Comparison of ENCODE assay signal across 9 mouse cellular contexts in genomic region chr15:98737881-98738280, GRCm38 (mm10). TPM values are rescaled to one million over a fixed set of nuclear protein-coding genes. Genes with fewer than 3 reads are reported as not detected.
DNase-seq lines count a peak whose midpoint lies in the region; ATAC-seq and TF ChIP-seq lines count a peak whose summit lies in the region.
"Had no signal": no experiment of that assay in that cellular context is flagged by ENCODE, and none has a peak within 500 bp of the region (broad histone marks: within the 10 kb centered on the region; RNA-seq: fewer than 3 reads in every experiment).

No protein-coding gene starts in this region.

- H3K4me2 ChIP-seq in lung, embryonic 15.5 days = no peak overlapping the region
- H3K4me2 ChIP-seq: limb, embryonic 13.5 days had no signal

- intact Hi-C loops in left cerebral cortex, adult 2 months (cut with DNase I) = no loop called here

- peaks cover 56% of the 10 kb centered on the region for H3K36me3 ChIP-seq in lung, embryonic 15.5 days

- ATAC-seq in cerebellum, adult (ENCODE audit: insufficient number of reproducible peaks, low FRiP score, low TSS enrichment) = no peak
- no peak for ATAC-seq in lung, embryonic 15.5 days (ENCODE audit: borderline replicate concordance, extremely low read depth, low FRiP score, low TSS enrichment)
- no peak for ATAC-seq in granulocyte monocyte progenitor cell, adult 5-6 weeks (replicated peaks; ENCODE audit: poor library complexity, severe bottlenecking)

- H3K9me3 ChIP-seq in lung, embryonic 15.5 days = no peaks in the 10 kb centered on the region
- H3K9me3 ChIP-seq: limb, embryonic 13.5 days had no signal

- H3K27me3 ChIP-seq in cerebellum, adult 2 months (ENCODE audit: control insufficient read depth, insufficient read depth, low read length) = no peaks in the 10 kb centered on the region
- no peaks in the 10 kb centered on the region for H3K27me3 ChIP-seq in lung, embryonic 15.5 days
- H3K27me3 ChIP-seq: limb, embryonic 13.5 days had no signal

- H3K9ac ChIP-seq in lung, embryonic 15.5 days = no peak overlapping the region
- H3K9ac ChIP-seq: limb, embryonic 13.5 days had no signal

- no peaks in the 10 kb centered on the region for H3K4me1 ChIP-seq in cerebellum, adult 2 months (ENCODE audit: control insufficient read depth, insufficient read depth, low read length)
- 0 out of 2 replicates have a peak, but pooled peaks cover 7% of the 10 kb centered on the region for H3K4me1 ChIP-seq in lung, embryonic 15.5 days

- H3K27ac ChIP-seq in cerebellum, adult 2 months (ENCODE audit: insufficient read depth, low read length) = no peak overlapping the region
- no peak overlapping the region for H3K27ac ChIP-seq in left cerebral cortex, adult 2 months
- 0 out of 2 replicates have a peak overlapping the region, but pooled peaks have one; percentile 21 for H3K27ac ChIP-seq in lung, embryonic 15.5 days
- H3K27ac ChIP-seq: limb, embryonic 13.5 days had no signal

- peak; percentile 34; the same call in 1 of the 2 replicates for TF ChIP-seq CTCF in cerebellum, adult 2 months (IDR thresholded peaks at IDR 0.05; ENCODE audit: borderline replicate concordance, insufficient read depth, low read depth, low read length)
- TF ChIP-seq CTCF in left cerebral cortex, adult 2 months (IDR thresholded peaks at IDR 0.05) = peak; percentile 73

- H3K4me3 ChIP-seq in cerebellum, adult 2 months (replicated peaks; ENCODE audit: insufficient read depth, low read depth, low read length) = no peak overlapping the region
- H3K4me3 ChIP-seq in left cerebral cortex, adult 2 months = no peak overlapping the region
- H3K4me3 ChIP-seq in lung, embryonic 15.5 days = no peak overlapping the region
- H3K4me3 ChIP-seq: limb, embryonic 13.5 days had no signal

- no peak for TF ChIP-seq POLR2A in cerebellum, adult 2 months (IDR thresholded peaks at IDR 0.05; ENCODE audit: borderline replicate concordance, insufficient read depth, low read length)

- no peak for DNase-seq in cerebellum, adult 2 months
- peak; percentile 28 to 46 for DNase-seq in left cerebral cortex, adult 2 months (ENCODE audit: extremely low spot score in 1 of 2, low spot score in 2 of 2)
- no peak for DNase-seq in left cerebral cortex, adult 9 months (ENCODE audit: low spot score in 2 of 2)
- DNase-seq in adipocyte (ENCODE audit: low spot score) = peak; percentile 14
- DNase-seq in retina, embryonic 14.5 days (ENCODE audit: low spot score) = no peak

RNA-seq across cellular contexts. Expression of gene Fkbp11, which starts 9.9 kb away (rescaled TPM):
- 4.1 and 4.7 TPM in 2 replicates for polyA plus RNA-seq in cerebellum, adult 2 months (2012; rRNA removed)
- 1 to 10 TPM; 1.9 TPM for total RNA-seq in left cerebral cortex, adult 2 months (2021)
- 30.0 and 32.6 TPM in 2 replicates for polyA plus RNA-seq in lung, embryonic 15.5 days (2015; fragmentation: Nextera tagmentation; extraction: Ambion mirVana)
- 37.6 and 39.9 TPM in 2 replicates for total RNA-seq in granulocyte monocyte progenitor cell, adult 5-6 weeks (2014; fragmentation: Nextera tagmentation)
- total RNA-seq in granulocyte monocyte progenitor cell, adult 5-6 weeks (2017) = 63.8 and 66.3 TPM in 2 replicates

RNA-seq across cellular contexts. Expression of gene Arf3, which starts 25.1 kb away (rescaled TPM):
- polyA plus RNA-seq in cerebellum, adult 2 months (2012; rRNA removed) = 202 and 210 TPM in 2 replicates
- 100 to 1,000 TPM; 749 to 756 TPM for total RNA-seq in left cerebral cortex, adult 2 months (2021)
- polyA plus RNA-seq in lung, embryonic 15.5 days (2015; fragmentation: Nextera tagmentation; extraction: Ambion mirVana) = 45.7 and 45.8 TPM in 2 replicates
- 39.0 and 41.4 TPM in 2 replicates for total RNA-seq in granulocyte monocyte progenitor cell, adult 5-6 weeks (2014; fragmentation: Nextera tagmentation)
- 29.9 and 32.7 TPM in 2 replicates for total RNA-seq in granulocyte monocyte progenitor cell, adult 5-6 weeks (2017)

RNA-seq across cellular contexts. Expression of gene Ccdc65, which starts 29.9 kb away (rescaled TPM):
- 4.8 TPM in 2 replicates for polyA plus RNA-seq in cerebellum, adult 2 months (2012; rRNA removed)
- total RNA-seq in left cerebral cortex, adult 2 months (2021) = 10 to 100 TPM; 11.2 TPM
- 2.1 and 2.8 TPM in 2 replicates for polyA plus RNA-seq in lung, embryonic 15.5 days (2015; fragmentation: Nextera tagmentation; extraction: Ambion mirVana)
- not detected in 2 replicates for total RNA-seq in granulocyte monocyte progenitor cell, adult 5-6 weeks (2014; fragmentation: Nextera tagmentation)
- total RNA-seq in granulocyte monocyte progenitor cell, adult 5-6 weeks (2017) = not detected in 2 replicates

RNA-seq across cellular contexts. Expression of gene Wnt10b, which starts 40.1 kb away (rescaled TPM):
- 0.15 and 0.22 TPM in 2 replicates for polyA plus RNA-seq in cerebellum, adult 2 months (2012; rRNA removed)
- under 1 TPM; 0.51 to 0.66 TPM for total RNA-seq in left cerebral cortex, adult 2 months (2021)
- 0.10 TPM in 1 of 2 replicates, not detected in the other for polyA plus RNA-seq in lung, embryonic 15.5 days (2015; fragmentation: Nextera tagmentation; extraction: Ambion mirVana)
- total RNA-seq in granulocyte monocyte progenitor cell, adult 5-6 weeks (2014; fragmentation: Nextera tagmentation) = 0.47 TPM in 1 of 2 replicates, not detected in the other
- 0.26 TPM in 1 of 2 replicates, not detected in the other for total RNA-seq in granulocyte monocyte progenitor cell, adult 5-6 weeks (2017)

RNA-seq across cellular contexts. Expression of gene Wnt1, which starts 51.8 kb away (rescaled TPM):
- polyA plus RNA-seq in cerebellum, adult 2 months (2012; rRNA removed) = not detected in 2 replicates
- total RNA-seq in left cerebral cortex, adult 2 months (2021) = under 1 TPM in 1 of 2 experiments, not detected in 1; 0.14 TPM
- not detected in 2 replicates for polyA plus RNA-seq in lung, embryonic 15.5 days (2015; fragmentation: Nextera tagmentation; extraction: Ambion mirVana)
- total RNA-seq in granulocyte monocyte progenitor cell, adult 5-6 weeks (2014; fragmentation: Nextera tagmentation) = not detected in 2 replicates
- not detected in 2 replicates for total RNA-seq in granulocyte monocyte progenitor cell, adult 5-6 weeks (2017)
- polyA plus RNA-seq: limb, embryonic 13.5 days had no signal

Comparison
In these comparisons a context has a peak if more than half of its experiments do, and no peak if none do; other contexts are left out.
1. DNase-seq: peak in left cerebral cortex, adult 2 months (2 of 2) and adipocyte (single experiment); none in cerebellum, adult 2 months (0 of 2), left cerebral cortex, adult 9 months (0 of 2) and retina, embryonic 14.5 days (single experiment).
2. RNA of gene Fkbp11, which starts 9.9 kb away (total RNA-seq): 37.6 to 66.3 TPM in granulocyte monocyte progenitor cell, adult 5-6 weeks; 1.9 TPM in left cerebral cortex, adult 2 months; every median in the first group is over 10 times any median in the second.
3. RNA of gene Arf3, which starts 25.1 kb away (total RNA-seq): 749 to 756 TPM in left cerebral cortex, adult 2 months; 29.9 to 41.4 TPM in granulocyte monocyte progenitor cell, adult 5-6 weeks; every median in the first group is over 10 times any median in the second.
4. RNA of gene Ccdc65, which starts 29.9 kb away (total RNA-seq): 11.2 TPM in left cerebral cortex, adult 2 months; not detected in granulocyte monocyte progenitor cell, adult 5-6 weeks; every median in the first group is over 10 times any median in the second.